Mouse (Mus musculus): ENCODE measurements around the gene Eaf1. TPM values are rescaled to one million over a fixed set of nuclear protein-coding genes. Genes with fewer than 3 reads are reported as not detected.

The Eaf1 gene
- polyA plus RNA-seq, 1 experiment from 2014 or later: 11.4 TPM

- Histone ChIP-seq H3K9me3 (ENCODE audit: control insufficient read depth, low read length) (no peaks in the 10 kb centered on the region), H3K4me1 (replicated peaks; ENCODE audit: control insufficient read depth, insufficient read depth, low read length) (no peaks in the 10 kb centered on the region), H3K9ac (replicated peaks; ENCODE audit: low read depth, low read length) (no peak overlapping the region), H3K4me3 (replicated peaks; ENCODE audit: low read length) (no peak overlapping the region), H3K4me2 (ENCODE audit: low read length) (no peak overlapping the region), H3K27me3 (replicated peaks; ENCODE audit: control insufficient read depth, insufficient read depth, low read length) (no peaks in the 10 kb centered on the region), H3K27ac (ENCODE audit: low read length) (no peak overlapping the region), H3K36me3 (ENCODE audit: control insufficient read depth, insufficient read depth) (no peaks in the 10 kb centered on the region)
- ATAC-seq: no peak
- WGBS: 86% methylated on average over 8 of the region's 8 CpGs
Observed at GRCm38 (mm10) chr14:31557273-31557672, 63.1 kb downstream of the Eaf1 start.

- no peak overlapping the region for H3K4me3 ChIP-seq (replicated peaks; ENCODE audit: low read length)
- no peak overlapping the region for H3K4me2 ChIP-seq (ENCODE audit: low read length)
- WGBS: 77% methylated on average over 9 of the region's 9 CpGs
- no peak for ATAC-seq
- H3K27me3 ChIP-seq (replicated peaks; ENCODE audit: control insufficient read depth, insufficient read depth, low read length): no peaks in the 10 kb centered on the region
- no peaks in the 10 kb centered on the region for H3K36me3 ChIP-seq (ENCODE audit: control insufficient read depth, insufficient read depth)
- H3K27ac ChIP-seq (ENCODE audit: low read length): no peak overlapping the region
- no peaks in the 10 kb centered on the region for H3K4me1 ChIP-seq (replicated peaks; ENCODE audit: control insufficient read depth, insufficient read depth, low read length)
- H3K9ac ChIP-seq (replicated peaks; ENCODE audit: low read depth, low read length): no peak overlapping the region
- no peaks in the 10 kb centered on the region for H3K9me3 ChIP-seq (ENCODE audit: control insufficient read depth, low read length)
Observed at GRCm38 (mm10) chr14:31557784-31558183, 63.6 kb downstream of the Eaf1 start.

GRCm38 (mm10) chr14:31559216-31559615 is 65.0 kb downstream of the Eaf1 start:
- Histone ChIP-seq H3K9ac (replicated peaks; ENCODE audit: low read depth, low read length) (no peak overlapping the region), H3K9me3 (ENCODE audit: control insufficient read depth, low read length) (no peaks in the 10 kb centered on the region), H3K36me3 (ENCODE audit: control insufficient read depth, insufficient read depth) (no peaks in the 10 kb centered on the region), H3K4me3 (replicated peaks; ENCODE audit: low read length) (no peak overlapping the region), H3K27ac (ENCODE audit: low read length) (no peak overlapping the region), H3K4me1 (replicated peaks; ENCODE audit: control insufficient read depth, insufficient read depth, low read length) (no peaks in the 10 kb centered on the region), H3K27me3 (replicated peaks; ENCODE audit: control insufficient read depth, insufficient read depth, low read length) (no peaks in the 10 kb centered on the region), H3K4me2 (ENCODE audit: low read length) (no peak overlapping the region)
- no peak for ATAC-seq
- WGBS: 61% methylated on average over 5 of the region's 5 CpGs

Other genes with a start within 250 kb of the Eaf1 start
- 11.5 and 12.2 TPM in 2 replicates for gene Phf7, start 243.1 kb upstream of the Eaf1 start, polyA plus RNA-seq (2015; fragmentation: Nextera tagmentation; extraction: Ambion mirVana)
- 138 and 150 TPM in 2 replicates for gene Bap1, start 242.9 kb upstream of the Eaf1 start, polyA plus RNA-seq (2015; fragmentation: Nextera tagmentation; extraction: Ambion mirVana)
- 3.5 and 3.8 TPM in 2 replicates for gene Dnah1, start 170.5 kb upstream of the Eaf1 start, polyA plus RNA-seq (2015; fragmentation: Nextera tagmentation; extraction: Ambion mirVana)
- 69.9 and 74.6 TPM in 2 replicates for gene Capn7, start 157.8 kb upstream of the Eaf1 start, polyA plus RNA-seq (2015; fragmentation: Nextera tagmentation; extraction: Ambion mirVana)
- 120 and 128 TPM in 2 replicates for gene Sh3bp5, start 58.3 kb upstream of the Eaf1 start, polyA plus RNA-seq (2015; fragmentation: Nextera tagmentation; extraction: Ambion mirVana)
- 51.9 and 52.4 TPM in 2 replicates for gene Mettl6, start 641 bp downstream of the Eaf1 start, polyA plus RNA-seq (2015; fragmentation: Nextera tagmentation; extraction: Ambion mirVana)
- 0.09 TPM in 1 of 2 replicates, not detected in the other for gene Colq, start 96.9 kb downstream of the Eaf1 start, polyA plus RNA-seq (2015; fragmentation: Nextera tagmentation; extraction: Ambion mirVana)
- gene Gm49387, start 146.5 kb downstream of the Eaf1 start, polyA plus RNA-seq (2015; fragmentation: Nextera tagmentation; extraction: Ambion mirVana): not detected in 2 replicates
- gene Btd, start 146.6 kb downstream of the Eaf1 start, polyA plus RNA-seq (2015; fragmentation: Nextera tagmentation; extraction: Ambion mirVana): 15.5 and 19.5 TPM in 2 replicates
- gene Hacl1, start 146.9 kb downstream of the Eaf1 start, polyA plus RNA-seq (2015; fragmentation: Nextera tagmentation; extraction: Ambion mirVana): 6.9 and 8.9 TPM in 2 replicates

Measured in forebrain, embryonic 16.5 days (tissue).